Mouse (Mus musculus) liver, adult 2 months (tissue): ENCODE data around the gene Gm28035. TPM values are rescaled to one million over a fixed set of nuclear protein-coding genes. Genes with fewer than 3 reads are reported as not detected.

ENCODE experiments used
- DNase-seq: peaks from one replicate; pipeline ENCODE4 v3.0.0-alpha.2; 2011; ENCODE audit warnings: low read depth, low spot score; ENCODE audit errors: extremely low read depth
- H3K27ac ChIP-seq: fragments of 200-500 bp; replicated peaks from 2 replicates; pipeline ENCODE4 v1.5.1; 2012; ENCODE audit warnings: low read depth, mild to moderate bottlenecking, control low read depth, inconsistent platforms, low read length; ENCODE audit not compliant: insufficient read depth
- H3K27me3 ChIP-seq: fragments of 200-500 bp; 2 replicates; pipeline ENCODE4 v1.6.1; 2012; ENCODE audit warnings: mild to moderate bottlenecking, moderate library complexity, low read length, inconsistent platforms; ENCODE audit not compliant: control insufficient read depth, insufficient read depth
- H3K36me3 ChIP-seq: fragments of 200-500 bp; 2 replicates; pipeline ENCODE4 v1.6.1; 2012; ENCODE audit warnings: low read length, inconsistent platforms; ENCODE audit not compliant: control insufficient read depth, insufficient read depth
- H3K4me1 ChIP-seq: fragments of 200-500 bp; 2 replicates; pipeline ENCODE4 v1.6.1; 2011; ENCODE audit warnings: low read length; ENCODE audit not compliant: control insufficient read depth, insufficient read depth
- H3K4me3 ChIP-seq: fragments of 200-500 bp; 2 replicates; pipeline ENCODE4 v1.5.1; 2011; ENCODE audit warnings: low read depth, mild to moderate bottlenecking, control low read depth, low read length, moderate library complexity; ENCODE audit not compliant: insufficient read depth
- H3K79me2 ChIP-seq: fragments of 200-500 bp; 2 replicates; pipeline ENCODE4 v1.6.1; 2012; ENCODE audit warnings: inconsistent platforms, mild to moderate bottlenecking, low read length, moderate library complexity; ENCODE audit not compliant: control insufficient read depth, insufficient read depth
- H3K9ac ChIP-seq: fragments of 200-500 bp; 2 replicates; pipeline ENCODE4 v1.6.1; 2012; ENCODE audit warnings: low read depth, mild to moderate bottlenecking, control low read depth, inconsistent platforms, low read length
- CTCF ChIP-seq: fragments of 200-500 bp; IDR thresholded peaks from 2 replicates; pipeline ENCODE4 v1.5.1; 2011; ENCODE audit warnings: low read depth, low read length, control low read depth
- POLR2A ChIP-seq: fragments of 200-500 bp; IDR thresholded peaks from 2 replicates; pipeline ENCODE4 v1.6.1; 2011; ENCODE audit warnings: low read length, control low read depth; ENCODE audit not compliant: insufficient read depth; ENCODE audit errors: extremely low read depth
- WGBS: fragments of 180-500 bp; shearing (Covaris S2); methylation state at CpG from one replicate; pipeline ENCODE4 v1.1.7; 2018; 5-methylcytosine and 5-hydroxymethylcytosine counted together
- polyA plus RNA-seq: library from polyadenylated mRNA; depleted of rRNA; stranded (reverse); fragments of >200 nt; gene quantifications from 2 replicates; pipeline ENCODE4 v1.2.3, GENCODE M21; 2012
- total RNA-seq: library from RNA; depleted of rRNA; stranded (reverse); fragments of >200 nt; gene quantifications from 2 replicates; pipeline ENCODE4 v1.2.3, GENCODE M21; 2014

Gene Gm28035
- total and polyA plus RNA-seq, 2 experiments = 5.1 to 8.6 TPM

GRCm38 (mm10) chr2:30306087-30306486 is 65.7 kb downstream of the Gm28035 start:
- TF ChIP-seq CTCF (no peak), POLR2A (no peak)
- no peak overlapping the region for H3K27ac ChIP-seq
- no peaks in the 10 kb centered on the region for H3K4me1 ChIP-seq
- peaks cover 59% of the 10 kb centered on the region for H3K36me3 ChIP-seq
- no peak for DNase-seq
- H3K27me3 ChIP-seq = no peaks in the 10 kb centered on the region
- no peaks in the 10 kb centered on the region for H3K79me2 ChIP-seq
- H3K9ac ChIP-seq = no peak overlapping the region
- 92% methylated on average over 7 of the region's 7 CpGs for WGBS
- no peak overlapping the region for H3K4me3 ChIP-seq

- TF ChIP-seq CTCF (no peak), POLR2A (no peak)
- peaks cover 57% of the 10 kb centered on the region for H3K36me3 ChIP-seq
- no peaks in the 10 kb centered on the region for H3K79me2 ChIP-seq
Observed at GRCm38 (mm10) chr2:30309351-30309750, 69.0 kb downstream of the Gm28035 start.

GRCm38 (mm10) chr2:30311481-30311880 is 71.1 kb downstream of the Gm28035 start:
- no peak for TF ChIP-seq CTCF
- no peak for TF ChIP-seq POLR2A
- H3K27me3 ChIP-seq = no peaks in the 10 kb centered on the region
- H3K9ac ChIP-seq = no peak overlapping the region
- WGBS = 82% methylated on average over 2 of the region's 2 CpGs
- DNase-seq = peak; percentile 26
- no peaks in the 10 kb centered on the region for H3K4me1 ChIP-seq
- no peaks in the 10 kb centered on the region for H3K79me2 ChIP-seq
- no peak overlapping the region for H3K4me3 ChIP-seq
- H3K27ac ChIP-seq = no peak overlapping the region
- H3K36me3 ChIP-seq = peaks cover 59% of the 10 kb centered on the region

More at GRCm38 (mm10) chr2:30309351-30309750, 69.0 kb downstream of the Gm28035 start:
- Histone ChIP-seq H3K27me3 (no peaks in the 10 kb centered on the region), H3K9ac (no peak overlapping the region), H3K27ac (no peak overlapping the region), H3K4me3 (no peak overlapping the region), H3K4me1 (no peaks in the 10 kb centered on the region)
- no peak for DNase-seq
- WGBS = 73% methylated on average over 3 of the region's 3 CpGs

GRCm38 (mm10) chr2:30316136-30316535 is 75.8 kb downstream of the Gm28035 start:
- Histone ChIP-seq H3K4me3 (no peak overlapping the region), H3K79me2 (no peaks in the 10 kb centered on the region), H3K27me3 (no peaks in the 10 kb centered on the region), H3K36me3 (peaks cover 47% of the 10 kb centered on the region), H3K9ac (no peak overlapping the region), H3K4me1 (no peaks in the 10 kb centered on the region), H3K27ac (no peak overlapping the region)
- TF ChIP-seq POLR2A (no peak), CTCF (no peak)
- WGBS = 94% methylated on average over 4 of the region's 4 CpGs
- no peak for DNase-seq

- TF ChIP-seq CTCF = no peak
- TF ChIP-seq POLR2A = no peak
- Histone ChIP-seq H3K27me3 (no peaks in the 10 kb centered on the region), H3K79me2 (no peaks in the 10 kb centered on the region), H3K9ac (no peak overlapping the region), H3K4me3 (no peak overlapping the region), H3K27ac (no peak overlapping the region), H3K36me3 (peaks cover 45% of the 10 kb centered on the region), H3K4me1 (no peaks in the 10 kb centered on the region)
- WGBS = 91% methylated on average over 5 of the region's 5 CpGs
- DNase-seq = no peak
Observed at GRCm38 (mm10) chr2:30316955-30317354, 76.6 kb downstream of the Gm28035 start.

GRCm38 (mm10) chr2:30319260-30319659 is 78.9 kb downstream of the Gm28035 start:
- Histone ChIP-seq H3K79me2 (no peaks in the 10 kb centered on the region), H3K4me3 (no peak overlapping the region), H3K4me1 (no peaks in the 10 kb centered on the region), H3K36me3 (peaks cover 41% of the 10 kb centered on the region), H3K27me3 (no peaks in the 10 kb centered on the region), H3K9ac (no peak overlapping the region), H3K27ac (no peak overlapping the region)
- TF ChIP-seq CTCF = no peak
- no peak for TF ChIP-seq POLR2A
- 62% methylated on average over 4 of the region's 4 CpGs for WGBS
- DNase-seq = no peak
